11 mouse cellular contexts compared by ENCODE assay signal in genomic region chr19:57204101-57204500, GRCm38 (mm10).
DNase-seq lines count a peak whose midpoint lies in the region; ATAC-seq and TF ChIP-seq lines count a peak whose summit lies in the region.
"Had no signal": no experiment of that assay in that cellular context is flagged by ENCODE, and none has a peak within 500 bp of the region (broad histone marks: within the 10 kb centered on the region; RNA-seq: fewer than 3 reads in every experiment).

No protein-coding gene starts in this region.

- H3K4me1 ChIP-seq in cerebellum, adult 2 months (ENCODE audit: control insufficient read depth, insufficient read depth, low read length) = peaks cover 46% of the 10 kb centered on the region

- TF ChIP-seq POLR2A in cerebellum, adult 2 months (IDR thresholded peaks at IDR 0.05; ENCODE audit: borderline replicate concordance, insufficient read depth, low read length) = no peak

- H3K4me3 ChIP-seq in cerebellum, adult 2 months (replicated peaks; ENCODE audit: insufficient read depth, low read depth, low read length) = no peak overlapping the region
- H3K4me3 ChIP-seq: erythroblast, embryonic 14.5 days had no signal

- no peak overlapping the region for H3K27ac ChIP-seq in cerebellum, adult 2 months (ENCODE audit: insufficient read depth, low read length)

- DNase-seq in cerebellum, adult 2 months = peak; percentile 60 to 67
- DNase-seq in cerebellum, adult 9-10 months = no peak
- peak; percentile 38 for DNase-seq in urinary bladder, postnatal 14 days (ENCODE audit: low spot score)
- no peak for DNase-seq in urinary bladder, adult 2 months (ENCODE audit: low spot score)
- peak; percentile 71 for DNase-seq in kidney, postnatal 36 days
- DNase-seq in B cell, adult 2 months = no peak
- DNase-seq in thymus, postnatal 4 days = no peak
- DNase-seq: midbrain, embryonic 14.5 days had no signal

- no peak for ATAC-seq in activated CD4-positive, CD25-positive, alpha-beta regulatory T cell, adult 4 months
- ATAC-seq: inflammation-experienced regulatory T-cells, adult 6 months had no signal

- 29% methylated on average over 7 of the region's 7 CpGs for WGBS in cerebellum, adult 2 months

- H3K27me3 ChIP-seq in cerebellum, adult 2 months (ENCODE audit: control insufficient read depth, insufficient read depth, low read length) = no peaks in the 10 kb centered on the region

- no peak for TF ChIP-seq CTCF in cerebellum, adult 2 months (IDR thresholded peaks at IDR 0.05; ENCODE audit: borderline replicate concordance, insufficient read depth, low read depth, low read length)

Comparison
In these comparisons a context has a peak if more than half of its experiments do, and no peak if none do; other contexts are left out.
1. DNase-seq: peak in cerebellum, adult 2 months (2 of 2), urinary bladder, postnatal 14 days (single experiment) and kidney, postnatal 36 days (2 of 2); none in cerebellum, adult 9-10 months (single experiment), urinary bladder, adult 2 months (single experiment), B cell, adult 2 months (0 of 2) and thymus, postnatal 4 days (single experiment).